Mouse (Mus musculus): ENCODE data around the gene Zfp112.
"Not testable (repeated sequence)": the region's sequence is repeated elsewhere in the genome, so short reads cannot be mapped to it uniquely, and the experiment has no call there.

The Zfp112 gene

DNA sequence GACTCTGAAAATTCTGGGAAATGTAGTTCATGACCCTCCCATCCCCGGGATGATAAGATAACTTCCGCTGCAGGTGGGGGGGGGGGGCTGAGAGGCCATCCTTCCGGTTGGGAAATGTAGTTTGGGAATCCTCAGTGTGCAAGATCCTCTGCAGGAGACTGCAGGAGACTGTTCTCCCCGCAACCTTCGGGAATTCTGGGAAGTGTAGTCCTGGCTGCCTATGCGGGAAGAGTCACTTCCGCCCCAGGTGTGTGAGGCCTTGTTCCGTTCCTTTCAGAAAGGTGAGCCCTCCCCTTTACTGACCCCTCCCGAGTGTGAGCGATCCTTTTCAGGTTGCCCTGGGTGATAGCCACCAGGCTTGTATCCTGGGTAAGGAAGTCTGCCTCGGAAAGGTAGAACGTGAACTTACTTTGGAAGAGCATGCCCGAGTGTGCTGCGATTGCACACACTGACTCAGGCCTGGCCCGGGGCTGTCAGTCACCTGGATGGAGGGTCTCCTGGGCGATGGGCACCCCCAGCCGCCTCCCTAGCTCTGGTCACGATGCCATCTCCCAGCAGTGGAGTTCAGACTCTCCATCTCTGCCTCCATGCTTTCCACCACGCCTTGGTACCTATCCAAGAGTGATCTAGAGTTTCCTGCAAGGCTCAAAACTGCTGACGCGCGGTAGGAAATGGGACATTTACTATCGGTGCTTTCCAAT lies at the start of gene Zfp112:
TSS of gene Zfp112 (plus strand) at position 159 of the 701 bp plus-strand sequence.
- peak; percentile 91 for DNase-seq (ENCODE audit: low spot score)

DNA sequence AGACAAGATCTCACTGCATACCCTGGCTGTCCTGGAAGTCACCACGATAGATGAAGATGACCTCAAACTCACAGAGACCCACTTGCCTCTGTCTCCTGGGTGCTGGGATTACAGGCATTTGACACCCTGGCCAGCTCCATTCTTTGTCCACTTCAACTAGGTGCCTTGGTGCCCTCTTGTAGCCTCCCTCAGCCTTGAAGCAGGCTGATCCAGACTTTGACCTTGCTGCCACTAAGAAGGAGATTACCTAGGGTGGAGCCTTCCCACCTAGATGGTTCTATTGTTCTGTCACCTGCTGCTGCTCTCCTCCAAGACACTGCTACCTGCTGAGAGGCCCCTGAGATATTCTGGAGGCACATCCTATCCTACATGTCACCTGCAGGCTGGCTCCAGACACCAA lies 37.7 kb upstream of the Zfp112 start:
- not testable (repeated sequence) for DNase-seq (ENCODE audit: low spot score)

DNA sequence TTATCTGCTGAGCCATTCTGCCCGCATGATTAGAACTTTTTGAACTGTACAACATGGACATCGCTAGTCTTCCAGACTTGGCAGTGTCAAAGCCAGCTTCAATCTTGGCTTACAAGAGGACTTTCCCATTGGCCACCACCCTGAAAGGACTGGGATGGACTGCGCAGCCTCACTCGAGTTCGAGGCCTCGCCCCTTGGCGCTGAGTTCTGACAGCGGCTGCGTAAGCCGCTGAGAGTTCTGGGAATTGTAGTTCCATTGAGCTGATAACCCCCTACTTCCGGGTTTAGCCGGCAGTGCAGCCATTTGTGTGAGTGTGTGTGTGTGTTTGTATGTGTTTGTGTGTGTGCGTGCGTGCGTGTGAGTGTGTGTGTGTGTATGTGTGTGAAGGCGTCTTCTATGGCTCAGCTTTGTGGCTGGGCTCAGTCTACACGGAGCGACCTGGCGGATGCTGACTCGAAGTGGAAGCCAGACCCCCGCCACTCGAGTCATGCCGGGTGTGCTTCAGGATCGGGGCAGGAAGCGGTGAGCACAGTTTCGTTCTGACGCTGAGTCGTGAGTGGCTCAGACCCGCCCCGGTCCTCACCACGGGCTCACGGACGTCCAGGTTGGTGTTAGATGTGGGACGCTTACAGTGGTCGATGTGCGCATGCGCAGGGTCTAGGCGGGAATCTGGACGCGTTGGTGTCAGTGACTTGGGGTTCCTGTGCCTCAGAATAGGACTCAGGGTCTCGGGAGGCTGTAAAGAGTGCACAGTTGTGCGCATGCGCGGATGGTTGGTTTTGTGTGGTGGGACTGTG lies 30.3 kb upstream of the Zfp112 start, which contains the start of gene Zfp180:
TSS of gene Zfp180 (plus strand) at position 291 of the 798 bp plus-strand sequence.
- peak; percentile 99 for DNase-seq (ENCODE audit: low spot score)

DNA sequence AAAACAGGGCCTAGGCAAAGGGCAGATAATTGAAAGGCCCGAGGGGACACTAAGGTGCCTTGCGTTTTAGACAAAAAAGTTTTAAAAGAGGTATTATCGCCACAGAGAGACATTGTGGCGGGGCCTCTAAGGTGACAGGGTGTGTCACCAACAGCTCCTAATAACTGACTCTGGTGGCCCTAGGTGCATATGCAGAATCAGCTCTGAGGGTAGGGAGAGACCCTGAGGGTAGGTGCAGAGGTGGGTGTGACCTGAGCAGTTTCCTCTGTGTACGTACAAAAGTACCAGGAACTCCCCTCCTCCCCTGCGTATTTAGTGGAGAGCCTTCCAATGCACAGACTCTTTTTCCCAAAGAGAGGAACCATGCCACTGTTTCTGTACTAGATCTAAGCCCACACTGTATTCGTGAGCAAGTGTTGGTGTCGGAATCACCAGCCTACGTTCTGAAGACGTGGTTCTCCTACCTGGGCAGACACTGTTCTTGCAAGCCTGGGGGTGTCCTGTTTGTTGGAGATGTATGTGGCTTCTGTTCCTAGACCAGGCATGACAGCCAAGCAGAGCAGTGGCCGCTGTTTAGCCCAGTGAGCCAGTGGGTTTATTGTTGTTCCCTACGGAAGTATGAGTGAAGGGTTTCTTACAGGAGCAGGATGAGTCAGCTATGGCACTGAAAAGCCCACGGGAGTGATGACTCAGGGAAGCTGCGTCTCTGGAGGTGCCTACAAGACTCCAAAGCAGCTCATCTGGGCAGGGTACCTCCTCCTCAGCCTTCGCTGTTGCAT lies 29.5 kb upstream of the Zfp112 start:
- DNase-seq (ENCODE audit: low spot score): no peak

DNA sequence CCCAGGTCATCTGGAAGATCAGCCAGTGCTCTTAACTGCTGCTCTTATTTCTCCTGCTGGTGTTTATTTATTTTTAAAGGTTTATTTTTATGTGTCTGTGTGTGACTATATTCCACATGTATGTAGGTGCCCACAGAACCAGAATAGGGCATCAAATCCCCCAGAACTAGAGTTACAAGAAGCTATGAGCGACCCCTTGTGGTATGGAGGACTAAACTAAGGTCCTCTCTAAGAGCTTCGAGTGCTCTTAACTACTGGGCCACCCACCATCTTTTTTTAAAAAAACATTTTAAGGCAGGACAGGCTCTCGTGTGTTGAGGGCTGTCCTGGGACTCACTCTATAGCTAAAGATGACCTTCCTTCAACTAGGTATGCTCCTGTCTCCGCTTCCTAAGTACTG lies 25.2 kb upstream of the Zfp112 start:
- no peak for DNase-seq (ENCODE audit: low spot score)

DNA sequence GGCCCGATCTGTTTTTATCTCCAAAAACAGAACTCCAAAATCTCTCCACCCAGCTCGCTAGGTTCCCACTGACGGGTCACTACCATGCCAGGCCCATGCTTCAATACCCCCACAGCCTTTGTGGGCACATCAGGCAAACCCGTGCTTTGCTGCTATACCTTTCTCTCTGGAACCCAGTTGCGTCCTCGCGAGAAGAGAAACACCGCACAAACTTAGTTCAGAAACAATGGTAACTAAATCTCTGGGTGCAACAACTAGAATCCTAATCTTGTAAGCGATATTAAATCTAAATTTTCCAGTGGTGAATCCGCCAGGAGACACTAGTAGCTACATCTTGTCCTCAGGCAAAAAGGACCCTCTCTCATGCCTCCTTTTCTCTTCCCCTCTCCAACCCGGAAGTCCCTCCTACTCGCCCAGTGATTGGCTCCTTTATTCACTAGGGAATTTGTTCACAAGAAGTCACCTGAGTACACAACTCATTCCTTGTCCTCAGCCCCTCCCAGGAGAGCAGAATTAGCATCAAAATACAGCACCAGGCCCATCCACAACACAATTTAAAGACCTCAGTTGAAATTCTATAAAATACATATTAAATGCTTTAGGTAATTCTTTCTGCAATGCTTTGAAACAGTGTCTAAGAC lies 24.5 kb upstream of the Zfp112 start:
- no peak for DNase-seq (ENCODE audit: low spot score)

DNA sequence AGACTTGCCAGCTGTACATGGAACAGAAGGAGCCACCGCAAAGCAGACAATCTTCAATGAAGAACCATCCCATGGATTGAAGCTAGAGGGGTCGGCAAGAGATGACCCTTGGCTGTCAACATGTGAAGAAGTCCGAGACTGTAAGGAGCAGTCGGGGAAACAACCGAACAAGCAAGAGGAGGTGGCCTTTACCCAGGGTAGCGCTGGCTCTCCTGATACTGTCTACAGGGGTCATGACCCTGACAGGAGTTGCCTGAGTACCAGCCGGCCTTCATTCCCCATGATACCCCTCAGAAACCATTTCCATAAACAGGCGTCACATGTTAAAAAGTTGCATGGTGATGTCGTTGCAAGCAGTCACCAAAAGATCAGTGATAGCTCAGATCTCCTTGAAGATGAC lies 7.7 kb upstream of the Zfp112 start:
- DNase-seq (ENCODE audit: low spot score): no peak

DNA sequence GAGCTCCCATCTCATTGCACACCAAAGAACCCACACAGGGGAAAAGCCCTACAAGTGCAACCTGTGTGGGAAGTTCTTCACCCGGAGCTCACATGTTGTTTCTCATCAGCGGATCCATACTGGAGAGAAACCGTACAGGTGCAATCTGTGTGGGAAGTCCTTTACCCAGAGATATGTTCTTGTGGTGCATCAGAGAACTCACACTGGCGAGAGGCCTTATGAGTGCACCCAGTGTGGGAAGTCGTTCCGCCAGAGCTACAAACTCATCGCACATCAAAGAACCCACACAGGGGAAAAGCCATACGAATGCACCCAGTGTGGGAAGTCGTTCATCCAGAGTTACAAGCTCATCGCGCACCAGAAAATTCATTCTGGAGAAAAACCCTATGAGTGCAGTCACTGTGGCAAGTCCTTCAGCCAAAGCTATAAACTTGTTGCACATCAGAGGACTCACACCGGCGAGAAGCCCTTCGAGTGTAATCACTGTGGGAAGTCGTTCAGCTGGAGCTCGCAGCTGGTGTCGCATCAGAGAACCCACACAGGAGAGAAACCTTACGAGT lies 6.9 kb upstream of the Zfp112 start:
- no peak for DNase-seq (ENCODE audit: low spot score)

DNA sequence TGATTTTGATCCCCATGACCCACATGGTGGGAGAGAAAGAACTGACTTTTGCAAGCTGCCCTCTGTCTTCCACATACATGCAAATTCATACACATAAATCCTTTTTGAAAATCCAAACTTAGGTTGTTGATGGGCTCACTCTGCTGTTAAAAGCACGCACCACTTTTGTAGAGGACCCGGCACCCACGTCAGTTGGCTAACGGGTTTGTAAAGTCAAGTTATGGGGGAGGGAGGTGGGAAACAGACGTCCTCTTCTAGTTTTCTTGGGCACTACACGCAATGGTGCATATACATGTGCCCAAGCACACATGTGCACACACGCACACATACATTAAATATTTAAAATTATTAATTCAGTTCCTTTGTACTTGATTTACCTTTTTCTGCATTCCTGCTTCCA lies 1.3 kb upstream of the Zfp112 start:
- DNase-seq (ENCODE audit: low spot score): no peak

DNA sequence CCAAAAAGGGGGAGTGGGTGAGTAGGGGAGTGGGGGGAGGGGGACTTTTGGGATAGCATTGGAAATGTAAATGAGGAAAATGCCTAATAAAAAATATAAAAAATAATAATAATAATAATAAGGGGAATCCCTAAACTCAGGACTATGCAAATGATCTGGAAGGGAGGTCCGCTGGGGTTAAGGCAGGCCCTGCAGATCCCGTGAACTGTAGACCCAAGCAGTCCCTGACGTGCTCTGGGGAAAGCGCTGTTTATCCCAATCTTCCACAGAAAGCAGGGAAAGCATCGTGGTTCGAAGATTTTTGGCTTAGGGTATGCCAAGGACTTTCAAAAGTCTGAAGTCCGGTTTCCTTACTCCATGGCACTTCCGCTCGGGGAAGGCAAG lies 350 bp upstream of the Zfp112 start:
- no peak for DNase-seq (ENCODE audit: low spot score)

DNA sequence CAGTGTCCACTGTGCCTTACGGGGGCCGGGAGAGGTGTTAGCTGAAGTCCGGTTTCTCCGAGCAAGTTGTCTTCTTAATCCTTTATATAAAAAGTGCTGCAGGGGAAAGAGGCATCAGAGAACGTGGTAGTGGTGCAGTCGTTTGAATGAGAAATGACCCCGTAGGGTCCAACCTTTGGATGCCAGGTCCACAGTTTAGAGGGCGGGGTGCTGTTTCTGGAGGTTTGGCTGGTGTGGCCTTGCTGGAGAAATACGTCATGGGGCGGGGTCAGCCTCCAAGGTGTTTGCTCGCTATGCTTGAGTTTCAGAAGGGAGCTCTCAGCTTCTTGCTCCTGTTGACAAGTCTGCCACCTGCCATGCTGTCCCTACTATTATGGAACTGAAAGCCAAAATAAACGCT lies 887 bp downstream of the Zfp112 start:
- DNase-seq (ENCODE audit: low spot score): peak; percentile 34

DNA sequence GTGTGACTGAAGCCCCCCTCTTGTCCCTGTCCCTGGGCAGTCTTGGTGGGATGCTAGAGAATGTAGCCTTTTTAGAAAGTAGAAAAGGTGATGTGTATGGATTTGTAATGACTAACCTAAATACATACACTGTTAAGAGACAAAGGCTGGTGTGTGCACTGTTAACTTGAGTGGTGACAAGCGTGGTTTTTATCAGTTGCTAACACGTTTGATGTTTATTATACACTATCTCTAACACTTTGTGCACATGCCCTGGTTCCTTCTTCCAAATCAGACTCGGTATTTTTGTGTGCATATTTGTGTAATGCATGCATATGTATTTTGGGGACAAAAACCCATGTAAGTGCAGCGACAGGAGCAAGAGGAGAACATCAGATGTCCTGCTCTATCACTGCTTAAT lies 4.5 kb downstream of the Zfp112 start:
- DNase-seq (ENCODE audit: low spot score): no peak

DNA sequence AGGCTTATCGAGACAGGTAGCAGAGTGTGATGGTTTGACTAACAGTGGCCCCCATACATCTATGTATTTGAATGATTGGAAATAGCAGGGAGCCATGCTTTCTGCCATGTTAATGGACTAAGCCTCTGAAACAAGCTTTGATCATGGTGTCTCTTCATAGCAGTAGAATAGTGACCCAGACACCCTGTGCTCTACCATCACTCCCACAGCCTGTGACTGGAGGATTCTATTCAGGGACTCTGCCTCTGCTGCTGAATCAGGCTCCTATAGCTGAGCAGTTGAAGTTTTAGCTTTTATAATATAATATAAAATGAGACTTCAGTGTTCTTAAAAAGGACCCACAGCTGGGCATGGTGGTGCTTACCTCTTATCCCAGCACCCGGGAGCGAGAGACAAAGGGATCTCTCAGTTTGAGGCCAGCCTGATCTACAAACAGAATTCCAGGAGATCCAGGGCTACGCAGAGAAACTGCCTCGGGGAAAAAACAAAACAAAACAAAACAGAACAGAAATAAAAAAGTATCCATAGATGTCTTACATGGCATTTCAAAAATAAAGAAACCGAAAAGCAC lies 21.4 kb downstream of the Zfp112 start:
- DNase-seq (ENCODE audit: low spot score): peak; percentile 2

DNA sequence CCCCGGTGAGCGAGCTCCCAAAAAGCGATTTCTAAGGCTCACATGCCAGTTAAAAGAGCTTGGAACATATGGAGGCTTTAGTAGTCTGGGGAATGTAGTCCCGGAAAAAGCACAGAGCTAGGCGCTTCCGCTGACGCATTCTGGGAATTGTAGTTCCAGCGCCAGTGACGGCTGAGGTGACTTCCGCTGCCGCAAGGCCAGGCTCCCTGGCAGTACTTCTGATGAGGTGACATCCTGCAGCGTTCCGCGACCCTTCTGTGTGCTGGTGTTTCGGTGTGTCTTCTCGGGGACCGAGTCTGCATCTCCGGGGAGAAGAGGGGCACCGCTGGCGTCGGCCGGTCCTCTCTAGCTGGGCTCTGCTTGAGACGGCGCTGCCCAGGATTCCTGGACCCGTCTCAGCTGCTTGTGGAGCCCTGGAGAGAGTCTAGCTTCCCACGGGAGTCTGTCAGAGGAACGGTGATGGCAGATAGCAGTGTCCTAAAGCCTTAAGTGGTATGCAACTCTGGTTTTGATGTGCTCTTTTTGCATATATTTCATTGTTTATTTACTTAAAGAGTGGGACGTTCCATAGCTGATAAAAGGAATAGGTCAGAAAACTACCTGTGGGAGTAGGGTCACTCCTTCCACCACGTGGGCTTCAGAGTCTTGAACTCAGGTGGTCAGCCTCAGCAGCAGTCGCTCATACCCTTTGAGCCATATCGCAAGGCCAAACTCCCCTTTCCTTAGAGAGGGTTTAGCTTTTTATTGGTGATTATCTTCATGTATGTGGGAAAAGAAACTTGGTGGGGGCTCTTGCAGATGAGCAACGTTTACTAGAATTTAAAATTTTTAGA lies 22.1 kb downstream of the Zfp112 start, which contains the start of gene Zfp235:
TSS of gene Zfp235 (plus strand) at position 174 of the 833 bp plus-strand sequence.
- peak; percentile 89 for DNase-seq (ENCODE audit: low spot score)

DNA sequence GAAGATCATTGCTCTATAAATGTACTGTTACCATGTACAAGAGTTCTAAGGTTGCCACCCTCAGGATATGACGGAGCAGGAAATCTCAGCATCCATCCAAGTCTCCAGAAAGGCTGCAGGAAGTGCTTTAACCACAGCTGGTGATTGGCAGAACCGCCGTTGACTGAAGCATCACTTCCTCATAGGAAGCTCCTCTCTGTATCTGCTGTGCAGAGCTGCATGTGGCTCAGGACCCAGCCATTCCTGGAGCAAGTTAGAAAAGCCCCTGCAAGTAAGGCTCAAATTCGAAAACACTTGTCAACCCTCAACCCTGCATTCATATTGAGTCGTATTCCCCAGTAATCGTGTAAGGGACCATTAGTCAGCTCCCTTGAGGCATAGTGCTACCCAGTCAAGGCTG lies 30.5 kb downstream of the Zfp112 start:
- DNase-seq (ENCODE audit: low spot score): no peak

DNA sequence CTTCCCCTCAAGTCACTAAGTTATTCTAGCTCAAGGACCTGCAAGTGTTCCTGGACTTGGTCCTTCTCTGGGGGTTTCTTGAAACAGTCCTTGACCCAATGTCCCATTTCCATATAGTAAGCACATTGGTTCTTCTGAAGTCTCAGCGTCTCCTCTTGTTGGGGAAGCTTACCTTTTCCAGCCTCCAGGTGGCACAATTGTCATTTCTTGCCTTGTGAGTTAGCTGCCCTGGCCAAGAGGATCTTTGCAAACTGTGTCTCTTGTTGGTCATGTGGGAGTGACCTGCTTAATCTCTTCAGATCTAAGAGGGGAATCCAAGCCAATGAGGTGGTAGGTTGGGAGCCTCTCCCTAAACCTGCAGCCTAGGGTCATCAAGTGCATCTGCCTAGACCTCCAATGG lies 41.2 kb downstream of the Zfp112 start:
- DNase-seq (ENCODE audit: low spot score): peak; percentile 53

DNA sequence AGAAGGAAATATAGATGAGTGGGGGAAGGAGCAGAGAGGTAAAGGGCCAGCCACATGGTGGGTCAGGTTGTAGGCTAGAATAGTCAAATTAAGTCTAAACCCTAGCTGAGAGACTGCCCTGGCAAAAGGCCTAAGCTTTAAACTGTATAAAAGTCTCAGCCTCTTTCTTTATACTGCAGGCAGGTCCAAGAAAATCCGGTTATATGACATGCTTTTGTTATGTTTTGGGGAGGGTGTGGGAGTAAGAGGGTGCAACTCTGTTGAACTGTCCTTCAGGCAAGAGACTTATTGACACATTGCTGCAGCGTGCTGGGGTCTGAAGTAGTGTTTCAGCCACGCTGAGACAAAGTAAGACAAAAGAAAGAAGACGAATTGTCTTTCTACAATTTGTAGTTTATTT lies 60.1 kb downstream of the Zfp112 start:
- no peak for DNase-seq (ENCODE audit: low spot score)

DNA sequence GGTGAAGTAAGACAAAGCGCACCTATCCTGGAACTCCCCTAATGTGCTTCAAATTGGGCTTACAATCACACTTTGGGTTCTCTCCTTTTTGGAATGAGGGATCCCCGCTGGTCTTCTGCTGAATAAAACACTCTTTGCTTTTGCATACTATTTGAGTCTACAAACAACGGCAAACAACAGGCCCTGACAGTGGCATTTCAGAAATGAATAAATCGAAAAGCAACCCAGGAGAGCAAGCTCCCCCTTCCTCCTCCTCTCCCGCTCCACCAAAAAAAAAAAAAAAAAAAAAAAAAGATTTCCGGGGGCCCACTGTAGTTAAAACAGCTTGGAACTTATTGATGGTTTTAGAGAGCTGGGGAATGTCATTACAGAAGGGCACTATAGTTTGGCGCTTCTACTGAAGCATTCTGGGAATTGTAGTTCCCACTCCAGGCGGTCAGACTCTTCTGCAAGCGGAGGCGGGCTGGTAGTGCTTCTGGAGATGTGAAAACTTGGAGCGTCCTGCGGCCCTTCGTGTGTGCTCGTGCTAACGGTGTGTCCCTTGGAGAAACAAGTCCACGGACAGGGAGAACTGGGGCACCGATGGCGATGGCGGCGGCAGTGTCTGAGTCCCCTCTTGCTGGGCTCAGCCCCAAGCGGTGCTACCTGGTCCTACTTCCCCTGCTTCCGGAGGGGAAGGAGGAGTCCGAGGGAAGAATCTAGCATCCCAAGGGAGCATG lies 62.7 kb downstream of the Zfp112 start, which contains the start of gene Zfp114:
TSS of gene Zfp114 (plus strand) at position 443 of the 719 bp plus-strand sequence.
- peak; percentile 88 for DNase-seq (ENCODE audit: low spot score)

DNA sequence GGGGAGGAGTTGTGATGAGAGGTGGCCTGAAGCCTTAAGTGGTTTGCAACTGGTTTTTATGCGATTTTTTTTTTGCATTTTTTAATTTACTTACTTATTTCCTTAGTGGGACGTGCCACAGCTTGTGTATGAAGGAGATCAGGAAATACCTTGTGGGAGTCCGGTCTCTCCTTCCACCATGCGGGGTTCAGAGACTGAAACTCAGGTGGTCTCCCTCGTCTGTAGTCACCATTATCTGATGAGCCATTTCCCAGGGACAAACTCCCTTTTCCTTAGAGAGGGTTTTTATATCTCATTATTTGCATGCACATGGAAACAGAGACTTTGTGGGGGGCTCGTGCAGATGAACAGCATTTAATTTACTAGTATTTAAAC lies 63.2 kb downstream of the Zfp112 start:
- DNase-seq (ENCODE audit: low spot score): no peak

All from retina, embryonic 14.5 days (tissue).